ENCODE assay signal across 8 mouse cellular contexts in genomic region chr2:148442172-148442571, GRCm38 (mm10). TPM values are rescaled to one million over a fixed set of nuclear protein-coding genes. Genes with fewer than 3 reads are reported as not detected.
A peak's percentile ranks its signal among the peaks of the same experiment; 100 is the strongest.
DNase-seq lines count a peak whose midpoint lies in the region; ATAC-seq and TF ChIP-seq lines count a peak whose summit lies in the region.

No protein-coding gene starts in this region.

- TF ChIP-seq POLR2A in liver, adult 2 months (IDR thresholded peaks at IDR 0.05; ENCODE audit: extremely low read depth, insufficient read depth, low read length), result no peak

- peak overlapping the region; percentile 65 for H3K4me3 ChIP-seq in liver, adult 2 months (ENCODE audit: insufficient read depth, low read depth, low read length)
- peak overlapping the region; percentile 46 for H3K4me3 ChIP-seq in heart, embryonic 12.5 days
- peak overlapping the region; percentile 29 for H3K4me3 ChIP-seq in kidney, postnatal 0 days (replicated peaks; ENCODE audit: low read depth, low read length)
- no peak overlapping the region for H3K4me3 ChIP-seq in midbrain, postnatal 0 days (ENCODE audit: low read depth, low read length)

- H3K27me3 ChIP-seq in liver, adult 2 months (ENCODE audit: control insufficient read depth, insufficient read depth, low read length), result no peaks in the 10 kb centered on the region
- no peaks in the 10 kb centered on the region for H3K27me3 ChIP-seq in heart, embryonic 12.5 days (replicated peaks)
- H3K27me3 ChIP-seq in kidney, postnatal 0 days (ENCODE audit: insufficient read depth, low read length), result no peaks in the 10 kb centered on the region
- H3K27me3 ChIP-seq in midbrain, postnatal 0 days (ENCODE audit: insufficient read depth, low read length), result no peaks in the 10 kb centered on the region

- H3K9me3 ChIP-seq in heart, embryonic 12.5 days (replicated peaks), result no peaks in the 10 kb centered on the region
- no peaks in the 10 kb centered on the region for H3K9me3 ChIP-seq in kidney, postnatal 0 days (replicated peaks; ENCODE audit: low read length)
- no peaks in the 10 kb centered on the region for H3K9me3 ChIP-seq in midbrain, postnatal 0 days (ENCODE audit: low read length)

- no peaks in the 10 kb centered on the region for H3K79me2 ChIP-seq in liver, adult 2 months (ENCODE audit: control insufficient read depth, insufficient read depth, low read length)

- ATAC-seq in heart, embryonic 12.5 days (ENCODE audit: insufficient number of reproducible peaks, low FRiP score), result no peak
- ATAC-seq in kidney, postnatal 0 days (replicated peaks; ENCODE audit: low FRiP score, low read depth), result no peak
- ATAC-seq in midbrain, postnatal 0 days (ENCODE audit: low FRiP score), result no peak

- H3K36me3 ChIP-seq in liver, adult 2 months (ENCODE audit: control insufficient read depth, insufficient read depth, low read length), result no peaks in the 10 kb centered on the region
- H3K36me3 ChIP-seq in heart, embryonic 12.5 days, result no peaks in the 10 kb centered on the region
- H3K36me3 ChIP-seq in kidney, postnatal 0 days (ENCODE audit: insufficient read depth, low read length), result no peaks in the 10 kb centered on the region
- no peaks in the 10 kb centered on the region for H3K36me3 ChIP-seq in midbrain, postnatal 0 days (ENCODE audit: insufficient read depth, low read length)

- 77% methylated on average over 4 of the region's 4 CpGs for WGBS in liver, adult 2 months
- 76% methylated on average over 4 of the region's 4 CpGs for WGBS in heart, embryonic 12.5 days
- 70% methylated on average over 4 of the region's 4 CpGs for WGBS in kidney, postnatal 0 days
- 74% methylated on average over 4 of the region's 4 CpGs for WGBS in midbrain, postnatal 0 days

- no peaks in the 10 kb centered on the region for H3K4me1 ChIP-seq in liver, adult 2 months (ENCODE audit: control insufficient read depth, insufficient read depth, low read length)
- H3K4me1 ChIP-seq in heart, embryonic 12.5 days (replicated peaks), result peaks cover 22% of the 10 kb centered on the region
- H3K4me1 ChIP-seq in kidney, postnatal 0 days (replicated peaks; ENCODE audit: insufficient read depth, low read length), result 0 out of 2 replicates have a peak, but pooled peaks cover 3% of the 10 kb centered on the region
- H3K4me1 ChIP-seq in midbrain, postnatal 0 days (ENCODE audit: insufficient read depth, low read length), result no peaks in the 10 kb centered on the region

- DNase-seq in liver, adult 2 months (ENCODE audit: extremely low read depth, low read depth, low spot score), result no peak
- DNase-seq in liver (no peak), MN1 (ENCODE audit: low spot score) (no peak)
- no peak for DNase-seq in kidney, postnatal 0 days (ENCODE audit: low spot score)
- DNase-seq in midbrain, postnatal 0 days (ENCODE audit: low spot score), result no peak
- no peak for DNase-seq in T-cell, adult 2 months (ENCODE audit: low spot score)
- DNase-seq in adrenal gland, postnatal 14 days, result no peak

- peak overlapping the region; percentile 49; the same call in 1 of the 2 replicates for H3K27ac ChIP-seq in liver, adult 2 months (replicated peaks; ENCODE audit: insufficient read depth, low read depth, low read length)
- peak overlapping the region; percentile 87 for H3K27ac ChIP-seq in heart, embryonic 12.5 days (ENCODE audit: poor library complexity, severe bottlenecking)
- peak overlapping the region; percentile 80; the same call in 1 of the 2 replicates for H3K27ac ChIP-seq in kidney, postnatal 0 days
- H3K27ac ChIP-seq in midbrain, postnatal 0 days (ENCODE audit: low read depth, low read length), result no peak overlapping the region

- no peak for TF ChIP-seq CTCF in liver, adult 2 months (IDR thresholded peaks at IDR 0.05; ENCODE audit: low read depth, low read length)
- TF ChIP-seq CTCF in kidney, postnatal 0 days (IDR thresholded peaks at IDR 0.05; ENCODE audit: low read depth), result no peak
- TF ChIP-seq CTCF in midbrain, postnatal 0 days (IDR thresholded peaks at IDR 0.05), result no peak

- peak overlapping the region; percentile 33; the same call in 1 of the 2 replicates for H3K9ac ChIP-seq in liver, adult 2 months (ENCODE audit: low read depth, low read length)
- peak overlapping the region; percentile 71 for H3K9ac ChIP-seq in heart, embryonic 12.5 days
- peak overlapping the region; percentile 61; the same call in 1 of the 2 replicates for H3K9ac ChIP-seq in kidney, postnatal 0 days (ENCODE audit: low read depth, low read length)
- no peak overlapping the region for H3K9ac ChIP-seq in midbrain, postnatal 0 days (replicated peaks; ENCODE audit: low read length, poor library complexity, severe bottlenecking)

- H3K4me2 ChIP-seq in heart, embryonic 12.5 days, result peak overlapping the region; percentile 50
- peak overlapping the region; percentile 31 for H3K4me2 ChIP-seq in kidney, postnatal 0 days (ENCODE audit: low read length)
- H3K4me2 ChIP-seq in midbrain, postnatal 0 days (ENCODE audit: low read depth, low read length, poor library complexity, severe bottlenecking), result 0 out of 2 replicates have a peak overlapping the region, but pooled peaks have one; percentile 6

RNA-seq across cellular contexts. Expression of gene Cd93, which starts 1.2 kb away (rescaled TPM):
- total RNA-seq in liver, adult 2 months (2014; rRNA removed), result 3.0 and 4.0 TPM in 2 replicates
- polyA plus RNA-seq in liver, adult 2 months (2012; rRNA removed), result 1.1 TPM in 2 replicates
- 27.3 and 28.6 TPM in 2 replicates for polyA plus RNA-seq in heart, embryonic 12.5 days (2016; fragmentation: Nextera tagmentation; extraction: Ambion mirVana)
- polyA plus RNA-seq in kidney, postnatal 0 days (2015; fragmentation: Nextera tagmentation; extraction: Ambion mirVana), result 17.0 and 17.5 TPM in 2 replicates
- total RNA-seq in midbrain, postnatal 0 days (2014; rRNA removed), result 16.9 and 23.0 TPM in 2 replicates
- 4.1 and 4.5 TPM in 2 replicates for polyA plus RNA-seq in midbrain, postnatal 0 days (2015; fragmentation: Nextera tagmentation; extraction: Ambion mirVana)
- 65.8 and 65.9 TPM in 2 replicates for total RNA-seq in adrenal gland, postnatal 14 days (2021)

RNA-seq across cellular contexts. Expression of gene Thbd, which starts 34.2 kb away (rescaled TPM):
- total RNA-seq in liver, adult 2 months (2014; rRNA removed), result 2.3 TPM in 2 replicates
- polyA plus RNA-seq in liver, adult 2 months (2012; rRNA removed), result 2.0 and 2.2 TPM in 2 replicates
- 13.0 and 14.1 TPM in 2 replicates for polyA plus RNA-seq in heart, embryonic 12.5 days (2016; fragmentation: Nextera tagmentation; extraction: Ambion mirVana)
- polyA plus RNA-seq in kidney, postnatal 0 days (2015; fragmentation: Nextera tagmentation; extraction: Ambion mirVana), result 14.7 and 14.8 TPM in 2 replicates
- 26.1 and 34.3 TPM in 2 replicates for total RNA-seq in midbrain, postnatal 0 days (2014; rRNA removed)
- 14.7 and 15.6 TPM in 2 replicates for polyA plus RNA-seq in midbrain, postnatal 0 days (2015; fragmentation: Nextera tagmentation; extraction: Ambion mirVana)
- 29.0 and 32.6 TPM in 2 replicates for total RNA-seq in adrenal gland, postnatal 14 days (2021)

RNA-seq across cellular contexts. Expression of gene Sstr4, which starts 47.0 kb away (rescaled TPM):
- not detected in 2 replicates for total RNA-seq in liver, adult 2 months (2014; rRNA removed)
- not detected in 2 replicates for polyA plus RNA-seq in liver, adult 2 months (2012; rRNA removed)
- 0.93 and 0.95 TPM in 2 replicates for polyA plus RNA-seq in heart, embryonic 12.5 days (2016; fragmentation: Nextera tagmentation; extraction: Ambion mirVana)
- polyA plus RNA-seq in kidney, postnatal 0 days (2015; fragmentation: Nextera tagmentation; extraction: Ambion mirVana), result 0.16 and 0.19 TPM in 2 replicates
- 13.5 and 14.0 TPM in 2 replicates for total RNA-seq in midbrain, postnatal 0 days (2014; rRNA removed)
- polyA plus RNA-seq in midbrain, postnatal 0 days (2015; fragmentation: Nextera tagmentation; extraction: Ambion mirVana), result 2.7 TPM in 2 replicates
- total RNA-seq in adrenal gland, postnatal 14 days (2021), result 0.68 and 0.70 TPM in 2 replicates
